Comparison of ENCODE assay signal across 11 mouse cellular contexts in genomic region chr17:35696691-35697090, GRCm38 (mm10). TPM values are rescaled to one million over a fixed set of nuclear protein-coding genes. Genes with fewer than 3 reads are reported as not detected.
DNase-seq lines count a peak whose midpoint lies in the region; ATAC-seq and TF ChIP-seq lines count a peak whose summit lies in the region.
"Had no signal": no experiment of that assay in that cellular context is flagged by ENCODE, and none has a peak within 500 bp of the region (broad histone marks: within the 10 kb centered on the region; RNA-seq: fewer than 3 reads in every experiment).

No protein-coding gene starts in this region.

- peaks cover 20% of the 10 kb centered on the region; the same call in 1 of the 2 replicates for H3K4me1 ChIP-seq in lung, embryonic 14.5 days (ENCODE audit: insufficient read depth)
- peaks cover 2% of the 10 kb centered on the region for H3K4me1 ChIP-seq in lung, adult 2 months (ENCODE audit: control insufficient read depth, insufficient read depth, low read length)
- peaks cover 45% of the 10 kb centered on the region for H3K4me1 ChIP-seq in forebrain, embryonic 13.5 days
- H3K4me1 ChIP-seq in intestine, postnatal 0 days (replicated peaks; ENCODE audit: control insufficient read depth, insufficient read depth, low read length), result peaks cover 9% of the 10 kb centered on the region; the same call in 1 of the 2 replicates
- H3K4me1 ChIP-seq in stomach, embryonic 16.5 days (ENCODE audit: control insufficient read depth, insufficient read depth, low read length), result peaks cover 33% of the 10 kb centered on the region

- ATAC-seq in lung, embryonic 14.5 days (ENCODE audit: insufficient read depth), result no peak
- ATAC-seq in forebrain, embryonic 13.5 days, result no peak
- no peak for ATAC-seq in intestine, postnatal 0 days
- ATAC-seq in stomach, embryonic 16.5 days (ENCODE audit: insufficient read depth, low FRiP score), result no peak

- H3K27me3 ChIP-seq in lung, embryonic 14.5 days (ENCODE audit: insufficient read depth, low read length), result no peaks in the 10 kb centered on the region; the same call in 1 of the 2 replicates
- H3K27me3 ChIP-seq in forebrain, embryonic 13.5 days, result no peaks in the 10 kb centered on the region
- H3K27me3 ChIP-seq in intestine, postnatal 0 days (replicated peaks; ENCODE audit: control insufficient read depth, insufficient read depth, low read length), result no peaks in the 10 kb centered on the region
- H3K27me3 ChIP-seq in stomach, embryonic 16.5 days (ENCODE audit: control insufficient read depth, insufficient read depth, low read length), result no peaks in the 10 kb centered on the region

- TF ChIP-seq CTCF in lung, embryonic 14.5 days (IDR thresholded peaks at IDR 0.05; ENCODE audit: low read depth), result no peak
- TF ChIP-seq CTCF in lung, adult 2 months (IDR thresholded peaks at IDR 0.05; ENCODE audit: insufficient read depth, low read length), result no peak
- TF ChIP-seq CTCF in intestine, postnatal 0 days (IDR thresholded peaks at IDR 0.05; ENCODE audit: low read depth), result no peak

- peak overlapping the region; percentile 72 for H3K4me2 ChIP-seq in lung, embryonic 14.5 days
- peak overlapping the region; percentile 88 for H3K4me2 ChIP-seq in forebrain, embryonic 13.5 days
- H3K4me2 ChIP-seq in intestine, postnatal 0 days (replicated peaks; ENCODE audit: low read depth), result peak overlapping the region; percentile 61; the same call in 1 of the 2 replicates
- H3K4me2 ChIP-seq in stomach, embryonic 16.5 days (ENCODE audit: low read depth, low read length), result peak overlapping the region; percentile 64

- TF ChIP-seq POLR2A in lung, adult 2 months (IDR thresholded peaks at IDR 0.05; ENCODE audit: borderline replicate concordance, extremely low read depth, low read depth, low read length), result no peak

- peaks cover 29% of the 10 kb centered on the region for H3K36me3 ChIP-seq in lung, embryonic 14.5 days (ENCODE audit: insufficient read depth)
- H3K36me3 ChIP-seq in forebrain, embryonic 13.5 days (ENCODE audit: poor library complexity, severe bottlenecking), result peaks cover 38% of the 10 kb centered on the region
- H3K36me3 ChIP-seq in intestine, postnatal 0 days (ENCODE audit: control insufficient read depth, insufficient read depth), result peaks cover 22% of the 10 kb centered on the region
- H3K36me3 ChIP-seq in stomach, embryonic 16.5 days (ENCODE audit: control insufficient read depth, insufficient read depth, low read length), result peaks cover 23% of the 10 kb centered on the region

- H3K9ac ChIP-seq in lung, embryonic 14.5 days, result peak overlapping the region; percentile 54
- peak overlapping the region; percentile 97 for H3K9ac ChIP-seq in forebrain, embryonic 13.5 days
- H3K9ac ChIP-seq in intestine, postnatal 0 days (ENCODE audit: low read depth, low read length), result no peak overlapping the region
- H3K9ac ChIP-seq in stomach, embryonic 16.5 days (ENCODE audit: low read length), result 0 out of 2 replicates have a peak overlapping the region, but pooled peaks have one; percentile 76

- WGBS in lung, embryonic 14.5 days, result 23% methylated on average over 6 of the region's 6 CpGs
- 33% methylated on average over 6 of the region's 6 CpGs for WGBS in lung, adult 2 months
- 54% methylated on average over 6 of the region's 6 CpGs for WGBS in forebrain, embryonic 13.5 days
- 35% methylated on average over 6 of the region's 6 CpGs for WGBS in intestine, postnatal 0 days
- 28% methylated on average over 6 of the region's 6 CpGs for WGBS in stomach, embryonic 16.5 days

- peak overlapping the region; percentile 36; the same call in 1 of the 2 replicates for H3K27ac ChIP-seq in lung, embryonic 14.5 days (ENCODE audit: low read depth)
- peak overlapping the region; percentile 99 for H3K27ac ChIP-seq in forebrain, embryonic 13.5 days
- no peak overlapping the region for H3K27ac ChIP-seq in intestine, postnatal 0 days (ENCODE audit: low read depth, low read length)
- peak overlapping the region; percentile 100 for H3K27ac ChIP-seq in stomach, embryonic 16.5 days (ENCODE audit: low read length)

- peaks cover 4% of the 10 kb centered on the region; the same call in 1 of the 2 replicates for H3K9me3 ChIP-seq in lung, embryonic 14.5 days (ENCODE audit: low read depth, low read length)
- H3K9me3 ChIP-seq in forebrain, embryonic 13.5 days (replicated peaks), result peaks cover 6% of the 10 kb centered on the region
- no peaks in the 10 kb centered on the region for H3K9me3 ChIP-seq in intestine, postnatal 0 days (ENCODE audit: control insufficient read depth)
- peaks cover 4% of the 10 kb centered on the region; the same call in 1 of the 2 replicates for H3K9me3 ChIP-seq in stomach, embryonic 16.5 days (replicated peaks; ENCODE audit: control insufficient read depth, low read length)

- peak; percentile 9 for DNase-seq in lung, embryonic 14.5 days
- DNase-seq in lung, adult 2 months, result no peak
- no peak for DNase-seq in gastrocnemius, postnatal 4 days (ENCODE audit: low spot score in 2 of 2)
- no peak for DNase-seq in ovary, postnatal 36 days (ENCODE audit: low spot score)
- DNase-seq: cerebellum, adult 18-20 months had no signal

- H3K4me3 ChIP-seq in lung, embryonic 14.5 days (ENCODE audit: low read depth, low read length), result peak overlapping the region; percentile 6; the same call in 1 of the 2 replicates
- H3K4me3 ChIP-seq in lung, adult 2 months (replicated peaks; ENCODE audit: extremely low read depth, low read depth, low read length), result no peak overlapping the region
- peak overlapping the region; percentile 79 for H3K4me3 ChIP-seq in forebrain, embryonic 13.5 days
- no peak overlapping the region for H3K4me3 ChIP-seq in intestine, postnatal 0 days (ENCODE audit: low read depth, low read length)
- H3K4me3 ChIP-seq in stomach, embryonic 16.5 days (replicated peaks; ENCODE audit: low read length), result peak overlapping the region; percentile 43

RNA-seq across cellular contexts. Expression of gene Ddr1, which starts 7.7 kb away (rescaled TPM):
- 32.9 and 38.2 TPM in 2 replicates for polyA plus RNA-seq in lung, embryonic 14.5 days (2014; fragmentation: Nextera tagmentation; extraction: Ambion mirVana)
- polyA plus RNA-seq in lung, adult 2 months (2012; rRNA removed), result 63.9 and 66.2 TPM in 2 replicates
- 153 and 169 TPM in 2 replicates for polyA plus RNA-seq in forebrain, embryonic 13.5 days (2015; fragmentation: Nextera tagmentation; extraction: Ambion mirVana)
- polyA plus RNA-seq in intestine, postnatal 0 days (2015; fragmentation: Nextera tagmentation; extraction: Ambion mirVana), result 27.8 and 30.0 TPM in 2 replicates
- 81.5 and 86.5 TPM in 2 replicates for polyA plus RNA-seq in stomach, embryonic 16.5 days (2015; fragmentation: Nextera tagmentation; extraction: Ambion mirVana)
- 10 to 100 TPM; 69.6 to 71.4 TPM for total RNA-seq in gastrocnemius, postnatal 4 days (2021)

RNA-seq across cellular contexts. Expression of gene Gtf2h4, which starts 23.2 kb away (rescaled TPM):
- 47.4 and 49.3 TPM in 2 replicates for polyA plus RNA-seq in lung, embryonic 14.5 days (2014; fragmentation: Nextera tagmentation; extraction: Ambion mirVana)
- 21.3 and 22.5 TPM in 2 replicates for polyA plus RNA-seq in lung, adult 2 months (2012; rRNA removed)
- 36.3 and 42.6 TPM in 2 replicates for polyA plus RNA-seq in forebrain, embryonic 13.5 days (2015; fragmentation: Nextera tagmentation; extraction: Ambion mirVana)
- polyA plus RNA-seq in intestine, postnatal 0 days (2015; fragmentation: Nextera tagmentation; extraction: Ambion mirVana), result 16.9 and 18.1 TPM in 2 replicates
- polyA plus RNA-seq in stomach, embryonic 16.5 days (2015; fragmentation: Nextera tagmentation; extraction: Ambion mirVana), result 38.6 and 41.5 TPM in 2 replicates
- 10 to 100 TPM; 20.6 to 29.2 TPM for total RNA-seq in gastrocnemius, postnatal 4 days (2021)

RNA-seq across cellular contexts. Expression of gene Vars2, which starts 29.3 kb away (rescaled TPM):
- polyA plus RNA-seq in lung, embryonic 14.5 days (2014; fragmentation: Nextera tagmentation; extraction: Ambion mirVana), result 22.4 and 24.1 TPM in 2 replicates
- polyA plus RNA-seq in lung, adult 2 months (2012; rRNA removed), result 44.0 and 46.6 TPM in 2 replicates
- 12.7 and 17.0 TPM in 2 replicates for polyA plus RNA-seq in forebrain, embryonic 13.5 days (2015; fragmentation: Nextera tagmentation; extraction: Ambion mirVana)
- polyA plus RNA-seq in intestine, postnatal 0 days (2015; fragmentation: Nextera tagmentation; extraction: Ambion mirVana), result 6.0 and 6.3 TPM in 2 replicates
- polyA plus RNA-seq in stomach, embryonic 16.5 days (2015; fragmentation: Nextera tagmentation; extraction: Ambion mirVana), result 17.2 and 17.4 TPM in 2 replicates
- 10 to 100 TPM; 22.1 to 24.4 TPM for total RNA-seq in gastrocnemius, postnatal 4 days (2021)

RNA-seq across cellular contexts. Expression of gene Mucl3, which starts 53.2 kb away (rescaled TPM):
- 1.0 and 1.4 TPM in 2 replicates for polyA plus RNA-seq in lung, embryonic 14.5 days (2014; fragmentation: Nextera tagmentation; extraction: Ambion mirVana)
- polyA plus RNA-seq in lung, adult 2 months (2012; rRNA removed), result 0.19 and 0.24 TPM in 2 replicates
- polyA plus RNA-seq in forebrain, embryonic 13.5 days (2015; fragmentation: Nextera tagmentation; extraction: Ambion mirVana), result 0.06 TPM in 1 of 2 replicates, not detected in the other
- 2.8 and 16.7 TPM in 2 replicates for polyA plus RNA-seq in intestine, postnatal 0 days (2015; fragmentation: Nextera tagmentation; extraction: Ambion mirVana)
- polyA plus RNA-seq in stomach, embryonic 16.5 days (2015; fragmentation: Nextera tagmentation; extraction: Ambion mirVana), result 71.0 and 145 TPM in 2 replicates
- not detected for total RNA-seq in gastrocnemius, postnatal 4 days (2021)
- total RNA-seq: heart, postnatal 25 days; left cerebral cortex, adult 8-10 months had no signal
- polyA plus RNA-seq: spleen, adult 2 months had no signal

Comparison
In these comparisons a context has a peak if more than half of its experiments do, and no peak if none do; other contexts are left out.
1. H3K4me3 ChIP-seq: peak in lung, embryonic 14.5 days (single experiment), forebrain, embryonic 13.5 days (single experiment) and stomach, embryonic 16.5 days (single experiment); none in lung, adult 2 months (single experiment) and intestine, postnatal 0 days (single experiment).
2. Peak in every context shown above with its lines, with median percentiles within 50 percentile points of each other: H3K4me2 ChIP-seq.